Mouse (Mus musculus): Measurements from ENCODE around the gene Tmem178.

Tmem178 gene

GRCm38 (mm10) chr17:81001010-81001409 lies 56.6 kb downstream of the Tmem178 start:
- DNase-seq, result no peak

GRCm38 (mm10) chr17:81001647-81002046 lies 57.2 kb downstream of the Tmem178 start:
- no peak for DNase-seq

GRCm38 (mm10) chr17:81002130-81002529 lies 57.7 kb downstream of the Tmem178 start:
- DNase-seq, result no peak

GRCm38 (mm10) chr17:81004454-81004853 lies 60.0 kb downstream of the Tmem178 start:
- DNase-seq, result no peak

GRCm38 (mm10) chr17:81005292-81005691 lies 60.9 kb downstream of the Tmem178 start:
- no peak for DNase-seq

DNA sequence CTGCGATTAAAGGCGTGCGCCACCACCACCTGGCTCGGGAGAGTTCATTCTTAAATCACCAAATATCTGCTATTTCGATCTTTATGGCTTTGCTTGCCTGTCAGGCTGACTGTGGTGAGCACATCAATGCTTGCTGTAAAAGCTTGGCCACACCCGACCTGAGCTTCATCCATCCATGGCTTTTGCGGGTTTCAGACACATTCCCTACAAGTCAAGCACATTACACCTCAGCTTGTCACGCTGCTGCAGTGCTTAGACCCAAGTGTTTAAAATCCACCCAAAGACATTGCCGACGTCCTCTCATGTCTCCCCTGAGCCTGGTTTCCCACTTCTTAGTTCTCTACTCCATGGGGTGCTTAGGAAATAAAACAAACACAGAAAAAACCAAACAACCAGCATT lies 64.7 kb downstream of the Tmem178 start:
- no peak for DNase-seq

DNA sequence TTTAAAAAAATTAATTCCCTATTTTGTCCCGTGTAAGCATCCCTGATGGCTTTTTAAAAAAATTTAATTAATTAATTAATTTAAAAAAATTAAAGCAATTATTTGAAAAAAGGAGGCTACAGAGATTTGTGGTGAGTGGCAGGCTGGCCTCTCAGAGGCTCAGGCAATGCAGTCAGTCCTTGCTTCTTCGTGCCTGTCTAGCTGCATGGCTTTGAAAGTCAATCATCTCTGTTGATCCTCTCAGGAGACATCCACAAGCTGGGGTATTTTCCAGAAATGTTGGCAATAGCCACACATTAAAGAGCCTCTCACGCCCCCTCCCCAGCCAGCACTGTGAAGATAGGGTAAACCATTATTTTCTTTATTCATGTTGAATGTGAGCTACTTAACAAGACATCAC lies 65.8 kb downstream of the Tmem178 start:
- DNase-seq, result no peak

- DNase-seq, result no peak
Measured at GRCm38 (mm10) chr17:81010844-81011685, 66.6 kb downstream of the Tmem178 start.

DNA sequence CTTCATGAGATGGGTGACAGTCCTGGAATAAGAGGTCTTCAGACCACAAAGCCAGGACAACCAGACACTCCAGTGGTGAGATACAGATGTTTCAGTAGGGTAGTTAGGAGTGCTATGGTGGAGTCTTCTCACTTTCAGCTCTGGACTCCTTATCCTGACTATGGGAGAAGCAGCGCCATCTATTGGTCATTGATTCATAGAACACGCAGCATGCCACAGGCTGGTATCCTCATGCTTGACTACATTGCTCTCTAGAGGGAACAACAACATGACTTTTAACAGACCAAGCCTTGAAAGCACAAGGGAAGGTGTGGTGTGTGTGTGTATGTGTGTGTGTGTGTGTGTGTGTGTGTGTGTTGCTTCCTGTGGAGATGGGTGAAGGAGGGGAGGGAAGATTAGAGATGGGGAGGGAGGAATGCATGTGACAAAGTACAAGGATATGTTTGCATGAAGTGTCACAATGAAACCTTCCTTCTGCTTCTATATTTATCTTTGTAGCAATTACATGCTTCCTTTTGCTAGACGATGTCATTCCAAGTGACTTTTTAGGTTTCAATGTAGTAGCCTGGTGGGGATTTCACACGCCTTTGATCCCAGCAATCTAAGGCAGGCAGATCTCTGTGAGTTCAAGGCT lies 71.5 kb downstream of the Tmem178 start:
- DNase-seq, result no peak

GRCm38 (mm10) chr17:81017132-81017531 lies 72.7 kb downstream of the Tmem178 start:
- no peak for DNase-seq

GRCm38 (mm10) chr17:81027331-81027730 lies 82.9 kb downstream of the Tmem178 start:
- no peak for DNase-seq

- no peak for DNase-seq
Measured at GRCm38 (mm10) chr17:81031830-81032442, 87.5 kb downstream of the Tmem178 start.

DNA sequence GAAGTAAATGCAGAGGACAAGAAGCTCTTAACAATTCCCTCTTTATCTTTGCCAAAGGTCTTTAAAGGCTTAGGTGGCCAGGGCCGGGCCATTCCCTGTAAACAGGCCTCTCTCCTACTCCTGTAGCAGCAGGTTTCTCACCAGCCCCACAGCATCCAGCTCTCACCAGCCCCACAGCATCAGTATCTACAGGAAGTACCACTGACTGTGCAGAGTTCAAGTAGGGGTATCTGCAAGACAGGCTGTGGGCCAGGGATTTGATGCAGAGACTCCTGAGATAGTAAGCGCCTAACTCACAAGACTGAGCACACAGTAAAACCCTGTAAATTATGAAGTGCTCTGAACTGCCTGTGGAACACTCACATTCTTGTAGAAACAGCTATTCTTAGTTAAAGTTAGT lies 88.5 kb downstream of the Tmem178 start:
- DNase-seq, result no peak

- no peak for DNase-seq
Measured at GRCm38 (mm10) chr17:81035354-81035753, 90.9 kb downstream of the Tmem178 start.

DNA sequence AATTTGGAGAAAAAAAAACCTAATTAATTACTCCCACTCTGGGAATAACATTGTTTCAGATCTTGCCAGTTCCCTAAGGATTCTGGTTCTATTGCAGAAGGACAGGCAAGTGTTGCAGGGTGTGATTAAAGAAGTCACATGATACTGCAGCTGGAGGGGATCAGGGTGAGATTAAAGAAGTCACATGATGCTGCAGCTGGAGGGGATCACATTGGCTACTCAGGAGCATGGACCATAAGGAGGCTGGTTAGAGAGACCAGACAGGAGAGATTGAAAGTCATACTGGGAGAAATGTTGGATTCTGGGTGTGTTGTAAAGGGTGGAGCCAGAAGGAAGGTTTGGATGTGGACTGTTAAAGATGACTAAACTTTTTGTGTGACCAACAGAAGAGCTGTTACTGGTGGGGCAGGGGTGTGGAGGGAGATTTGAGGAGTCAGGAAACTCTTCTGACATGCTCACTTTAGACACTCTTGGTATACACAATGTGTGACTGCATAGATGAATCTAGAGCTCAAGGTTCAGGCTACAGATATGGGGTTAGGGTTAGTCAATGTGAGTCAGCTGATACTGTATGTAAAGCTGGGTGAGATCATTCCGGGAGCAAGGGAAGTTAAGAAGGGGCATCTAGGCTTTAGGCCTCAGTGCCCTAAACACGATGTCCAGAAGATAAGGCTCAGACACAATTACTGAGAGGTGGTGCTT lies 94.4 kb downstream of the Tmem178 start:
- DNase-seq, result no peak

DNA sequence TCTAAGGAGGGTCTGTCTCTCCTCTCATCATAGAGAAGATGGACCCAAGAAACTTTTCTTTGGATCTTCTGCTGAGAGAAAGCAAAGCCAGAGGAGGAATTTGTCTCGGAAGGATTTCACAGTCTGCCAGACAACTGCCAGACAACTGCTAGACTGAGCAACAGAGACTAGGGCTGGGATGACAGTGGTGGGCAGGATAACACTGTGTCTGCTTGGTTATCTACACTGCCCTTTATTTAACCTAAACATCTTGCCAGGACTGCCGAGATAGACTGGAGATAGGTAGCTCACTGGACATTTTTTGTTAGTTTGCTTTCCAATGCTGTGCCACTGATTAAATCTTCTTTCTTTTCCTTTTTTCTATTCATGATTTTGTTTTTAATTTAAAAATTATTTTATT lies 97.2 kb downstream of the Tmem178 start:
- DNase-seq, result no peak

DNA sequence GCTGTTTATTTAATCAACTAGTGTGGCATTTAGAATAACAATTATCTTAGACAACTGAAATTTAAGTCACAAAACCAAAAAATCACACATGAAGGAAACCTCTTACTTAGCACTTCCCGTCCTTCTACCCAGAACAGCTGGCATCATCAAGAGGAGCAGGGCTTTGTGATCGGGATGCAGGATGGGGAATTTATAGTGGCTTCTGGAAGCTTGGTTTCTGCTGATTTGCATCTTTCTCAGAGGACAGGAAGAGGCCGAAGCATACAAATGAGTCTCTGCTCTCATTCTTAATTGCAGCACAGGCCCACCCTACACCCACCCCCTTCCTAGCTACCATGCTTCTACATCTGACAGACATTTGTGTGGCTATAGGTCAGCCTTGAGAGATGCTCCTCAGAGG lies 99.9 kb downstream of the Tmem178 start:
- no peak for DNase-seq

DNA sequence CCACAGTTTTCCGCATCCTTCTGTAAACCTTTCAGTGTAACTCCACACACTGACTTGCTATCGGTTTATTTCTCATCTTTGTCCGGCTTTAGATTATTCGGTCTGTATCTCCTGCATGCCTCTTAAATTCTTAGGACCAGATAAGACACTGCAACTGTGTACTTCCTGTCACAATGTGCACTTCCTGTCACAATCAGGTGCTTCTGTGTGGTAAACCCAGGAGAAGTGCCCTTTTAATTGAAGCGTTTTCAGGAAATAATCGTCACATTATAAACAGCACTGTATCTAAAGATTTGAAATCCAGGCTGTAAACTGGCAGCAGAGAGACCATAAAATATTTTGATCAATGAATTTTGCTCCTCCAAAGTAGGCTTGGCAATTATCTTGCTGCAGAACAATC lies 100.7 kb downstream of the Tmem178 start:
- no peak for DNase-seq

- no peak for DNase-seq
Measured at GRCm38 (mm10) chr17:81045525-81046150, 101.2 kb downstream of the Tmem178 start.

DNA sequence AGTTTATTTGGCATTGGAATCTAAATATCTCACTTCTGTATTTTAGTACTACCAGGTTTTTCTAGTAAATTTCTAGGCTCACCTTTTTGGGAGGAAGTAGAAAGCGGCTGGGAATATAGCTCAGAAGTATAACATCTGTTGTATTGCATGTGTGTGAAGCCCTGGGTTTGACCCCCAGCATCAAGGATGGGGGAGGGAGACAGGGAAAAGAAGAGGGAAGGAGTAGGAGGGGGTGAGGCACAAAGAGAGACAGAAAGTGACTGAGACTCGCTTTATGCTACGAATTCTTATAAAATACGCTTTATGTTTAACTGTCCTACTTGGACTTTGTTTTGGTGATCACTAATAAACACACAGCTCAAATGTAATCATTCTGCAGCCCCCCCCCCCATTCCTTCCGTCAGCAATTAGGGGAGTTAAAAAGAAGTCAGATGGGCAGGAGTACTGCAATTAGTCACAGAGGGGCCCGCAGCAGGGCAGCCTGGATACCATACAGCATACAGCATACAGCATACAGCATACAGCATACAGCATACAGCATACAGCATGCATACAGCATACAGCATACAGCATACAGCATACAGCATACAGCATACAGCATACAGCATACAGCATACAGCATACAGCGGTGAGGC lies 103.6 kb downstream of the Tmem178 start:
- no peak for DNase-seq

Data from thymus, adult 18-20 months (tissue).